Mouse (Mus musculus): ENCODE measurements around the gene Rabl3.
A peak's percentile ranks its signal among the peaks of the same experiment; 100 is the strongest.

Rabl3 gene

DNA sequence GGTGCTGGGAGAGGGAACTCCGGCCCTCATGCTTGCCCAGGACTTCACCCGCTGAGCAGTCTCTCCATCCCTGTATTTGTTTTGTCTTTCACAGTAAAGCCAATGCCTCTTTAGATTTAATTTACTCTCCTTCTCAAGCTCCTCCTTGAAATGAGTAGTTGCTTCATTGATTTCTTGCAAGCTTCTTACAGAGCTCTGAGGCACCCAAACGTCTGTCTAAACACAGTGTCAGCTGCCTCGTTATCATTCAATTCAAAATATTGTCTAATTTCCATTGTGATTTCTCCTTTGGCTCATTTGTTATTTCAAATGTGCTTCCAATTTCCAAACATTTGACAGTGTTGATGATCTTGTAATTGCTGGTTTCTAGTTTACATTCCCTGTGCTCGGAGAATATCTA is 6.6 kb downstream of the Rabl3 start:
- no peak for DNase-seq (ENCODE audit: extremely low spot score, low spot score)

- no peak for DNase-seq (ENCODE audit: extremely low spot score, low spot score)
Observed at GRCm38 (mm10) chr16:37550266-37550665, 10.6 kb downstream of the Rabl3 start.

- no peak for DNase-seq (ENCODE audit: extremely low spot score, low spot score)
Observed at GRCm38 (mm10) chr16:37550981-37551380, 11.3 kb downstream of the Rabl3 start.

- DNase-seq (ENCODE audit: extremely low spot score, low spot score) = no peak
Observed at GRCm38 (mm10) chr16:37552824-37553223, 13.1 kb downstream of the Rabl3 start.

DNA sequence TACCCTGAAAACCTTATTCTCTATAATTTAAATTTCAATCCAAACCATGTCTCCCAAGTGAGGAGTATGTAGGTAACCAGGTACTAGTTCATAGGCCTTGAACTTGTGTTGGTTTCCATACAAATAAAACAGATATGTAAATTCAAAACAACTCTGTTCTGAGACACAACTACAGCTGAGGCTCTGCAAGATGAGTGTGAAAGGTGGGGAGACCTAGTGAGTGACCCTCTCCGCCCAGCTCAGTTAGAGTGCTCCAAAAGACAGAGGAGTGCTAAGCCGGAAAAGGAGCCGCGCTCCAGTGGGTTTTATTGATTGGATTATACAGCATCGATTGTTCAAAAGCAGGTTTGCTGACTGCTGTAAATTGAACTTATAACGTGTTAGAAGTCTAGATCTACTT is 22.7 kb downstream of the Rabl3 start:
- DNase-seq (ENCODE audit: extremely low spot score, low spot score) = no peak

DNA sequence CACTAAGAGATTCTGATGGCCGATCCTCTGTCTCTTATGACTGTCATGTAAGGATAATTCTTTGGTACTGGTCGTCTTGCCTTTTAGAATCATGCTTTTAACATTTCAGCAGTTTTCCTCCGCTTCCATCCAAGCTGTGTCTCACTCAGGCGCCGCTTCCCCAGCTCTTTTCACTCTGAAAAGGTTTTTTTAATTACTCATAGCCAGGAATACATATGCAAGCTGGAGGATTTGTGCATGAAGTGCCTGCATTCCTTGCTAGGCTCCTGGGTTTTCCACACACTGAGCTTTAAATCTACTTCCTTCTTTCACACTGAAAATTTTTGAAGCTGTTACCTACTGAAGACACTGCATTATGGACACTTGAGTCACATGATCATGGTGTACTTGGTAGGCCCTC is 23.3 kb downstream of the Rabl3 start:
- DNase-seq (ENCODE audit: extremely low spot score, low spot score) = no peak

- DNase-seq (ENCODE audit: extremely low spot score, low spot score) = no peak
Observed at GRCm38 (mm10) chr16:37565117-37565516, 25.4 kb downstream of the Rabl3 start.

GRCm38 (mm10) chr16:37566107-37566506 is 26.4 kb downstream of the Rabl3 start:
- no peak for DNase-seq (ENCODE audit: extremely low spot score, low spot score)

DNA sequence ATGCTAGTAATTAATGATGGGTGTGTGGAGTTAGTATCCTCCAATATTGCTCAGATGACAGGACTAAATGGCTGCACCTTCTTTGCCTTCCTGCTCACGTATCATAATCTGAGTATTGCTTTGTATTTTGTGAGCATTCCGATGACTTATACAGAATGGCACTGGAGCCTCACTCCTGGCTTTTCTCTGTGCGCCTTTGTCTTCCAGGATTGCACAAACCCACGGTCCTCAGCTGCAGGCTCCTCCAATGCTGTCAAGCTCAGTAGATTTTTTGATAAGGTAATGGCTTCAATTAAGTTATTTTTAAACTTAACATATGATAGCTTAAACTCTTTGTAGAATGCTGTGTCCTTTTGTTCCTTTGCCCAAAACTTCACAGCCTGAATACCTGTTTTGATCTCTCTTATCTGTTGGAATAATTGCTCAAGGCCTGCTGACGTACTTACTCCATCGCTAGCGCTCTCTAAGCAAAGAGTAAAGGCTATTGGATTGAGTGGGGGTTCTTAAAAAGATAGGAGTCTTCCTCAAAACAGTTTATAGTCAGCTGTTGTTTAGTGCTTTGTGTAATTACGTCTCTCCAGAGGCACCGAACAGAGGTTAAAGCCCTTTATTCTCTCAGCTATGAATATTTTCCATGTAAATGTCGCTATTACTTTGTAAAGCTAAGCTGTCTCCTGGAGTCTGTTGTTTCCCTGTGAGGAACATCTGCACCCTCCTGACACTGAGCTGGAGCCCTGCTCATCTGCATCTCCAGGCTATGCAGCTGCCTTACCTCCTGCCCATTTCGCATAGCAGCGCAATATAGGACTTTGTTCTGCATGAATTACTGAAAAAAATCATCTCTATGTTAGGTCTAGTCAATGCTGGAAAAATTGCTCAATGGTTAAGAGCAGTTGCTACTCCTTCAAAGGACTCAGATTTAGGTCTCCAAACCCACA is 27.7 kb downstream of the Rabl3 start:
- DNase-seq (ENCODE audit: extremely low spot score, low spot score) = no peak

DNA sequence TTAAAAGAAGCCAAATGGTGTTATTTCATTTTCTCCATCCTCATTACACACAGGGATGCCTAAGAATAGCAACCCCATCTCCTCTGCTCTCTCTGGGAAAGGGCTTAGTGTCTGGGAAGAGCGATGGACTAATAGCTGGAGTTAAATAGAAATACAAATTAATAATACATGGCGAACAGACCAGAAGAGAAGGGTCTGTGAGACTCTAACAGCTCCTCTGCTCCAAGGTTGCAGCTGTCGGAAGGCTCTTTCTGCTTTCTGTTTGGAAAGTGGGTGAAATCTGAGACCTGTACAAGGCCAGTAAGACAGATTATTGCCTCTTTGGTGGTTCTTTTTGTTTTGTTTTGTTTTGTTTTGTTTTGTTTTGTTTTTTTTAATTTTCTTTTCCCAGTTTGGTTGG is 31.9 kb downstream of the Rabl3 start:
- DNase-seq (ENCODE audit: extremely low spot score, low spot score) = no peak

GRCm38 (mm10) chr16:37572117-37572754 is 32.6 kb downstream of the Rabl3 start:
- no peak for DNase-seq (ENCODE audit: extremely low spot score, low spot score)

- DNase-seq (ENCODE audit: extremely low spot score, low spot score) = no peak
Observed at GRCm38 (mm10) chr16:37573061-37573460, 33.4 kb downstream of the Rabl3 start.

DNA sequence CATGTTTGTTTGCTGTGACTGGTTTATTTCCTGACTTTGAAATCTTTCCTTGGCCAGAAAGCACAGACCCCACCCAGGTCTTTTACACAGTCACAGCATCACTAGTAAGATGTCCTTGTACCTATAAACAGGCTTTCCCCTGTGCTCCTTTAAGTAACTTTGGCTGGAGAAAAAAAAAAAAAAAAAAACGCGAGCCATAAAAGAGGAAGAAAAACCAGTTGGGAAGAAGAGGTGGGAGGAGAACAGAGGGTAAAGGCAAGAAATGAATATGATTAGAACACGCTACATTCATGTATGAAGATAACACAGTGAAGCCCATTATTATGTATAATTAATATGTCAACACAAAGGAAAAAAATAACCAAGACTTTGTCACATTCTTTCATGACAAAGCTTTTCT is 35.6 kb downstream of the Rabl3 start:
- no peak for DNase-seq (ENCODE audit: extremely low spot score, low spot score)

- DNase-seq (ENCODE audit: extremely low spot score, low spot score) = no peak
Observed at GRCm38 (mm10) chr16:37579591-37579990, 39.9 kb downstream of the Rabl3 start.

- no peak for DNase-seq (ENCODE audit: extremely low spot score, low spot score)
Observed at GRCm38 (mm10) chr16:37579994-37580393, 40.3 kb downstream of the Rabl3 start, which contains the start of gene Hgd. Hgd (plus strand) TSS chr16:37580153.

GRCm38 (mm10) chr16:37580651-37581050 is 41.0 kb downstream of the Rabl3 start:
- no peak for DNase-seq (ENCODE audit: extremely low spot score, low spot score)

DNA sequence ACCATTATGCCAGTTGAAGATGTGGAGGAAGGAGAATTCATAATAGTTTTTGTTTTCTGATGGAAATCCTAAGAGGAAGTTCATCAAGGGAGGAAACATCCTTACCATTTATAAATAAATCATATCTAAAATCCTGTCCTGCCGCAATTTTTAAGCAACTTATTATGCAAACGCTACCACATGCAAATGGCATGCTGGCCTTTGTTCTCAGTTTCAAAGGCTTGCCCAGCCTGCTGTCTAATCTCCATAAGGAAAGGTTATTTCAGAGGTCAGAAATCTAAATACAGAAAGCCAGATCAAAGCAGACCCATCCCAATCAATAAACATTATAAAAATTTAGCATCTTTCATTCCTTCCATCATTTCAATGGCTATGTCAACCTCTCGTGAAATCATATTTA is 42.2 kb downstream of the Rabl3 start:
- no peak for DNase-seq (ENCODE audit: extremely low spot score, low spot score)

DNA sequence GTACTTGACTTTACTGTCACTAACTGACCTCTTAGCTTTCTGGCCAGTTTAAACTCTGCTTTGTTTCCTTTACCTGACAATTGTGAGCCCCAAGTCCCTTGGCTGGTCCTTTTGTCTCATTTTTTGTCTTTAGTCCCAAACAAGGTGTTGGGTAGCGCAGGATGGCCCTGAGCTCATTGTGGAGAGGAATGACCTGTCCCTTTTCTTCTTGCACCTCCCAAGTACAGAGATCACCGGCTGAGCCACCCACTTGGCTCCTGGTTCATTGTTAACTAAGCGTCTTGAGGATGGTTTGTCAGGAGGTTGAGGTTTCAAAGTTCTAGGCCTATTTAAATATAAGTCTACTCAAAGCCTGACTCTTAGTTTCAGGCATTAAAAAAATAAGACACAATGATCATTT is 43.6 kb downstream of the Rabl3 start:
- no peak for DNase-seq (ENCODE audit: extremely low spot score, low spot score)

DNA sequence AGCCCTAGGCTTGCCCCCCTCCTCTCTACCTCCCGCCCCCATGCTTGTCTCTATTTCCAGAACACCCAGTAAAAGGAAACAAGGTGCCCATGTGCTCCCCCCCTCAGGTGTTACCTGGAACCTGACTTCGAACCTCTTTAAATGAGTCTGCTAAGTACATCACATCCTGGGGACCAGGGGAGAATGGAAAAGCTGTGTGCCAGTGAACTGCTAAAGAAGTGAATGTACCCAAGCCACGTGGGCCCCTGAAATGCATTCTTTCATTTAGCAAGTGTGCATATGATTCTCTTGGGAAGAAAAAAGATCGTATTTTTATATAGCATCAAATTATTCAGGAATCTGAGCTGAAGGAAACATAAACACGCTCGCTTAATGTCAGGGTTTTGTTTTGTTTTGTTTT is 44.1 kb downstream of the Rabl3 start:
- no peak for DNase-seq (ENCODE audit: extremely low spot score, low spot score)

DNA sequence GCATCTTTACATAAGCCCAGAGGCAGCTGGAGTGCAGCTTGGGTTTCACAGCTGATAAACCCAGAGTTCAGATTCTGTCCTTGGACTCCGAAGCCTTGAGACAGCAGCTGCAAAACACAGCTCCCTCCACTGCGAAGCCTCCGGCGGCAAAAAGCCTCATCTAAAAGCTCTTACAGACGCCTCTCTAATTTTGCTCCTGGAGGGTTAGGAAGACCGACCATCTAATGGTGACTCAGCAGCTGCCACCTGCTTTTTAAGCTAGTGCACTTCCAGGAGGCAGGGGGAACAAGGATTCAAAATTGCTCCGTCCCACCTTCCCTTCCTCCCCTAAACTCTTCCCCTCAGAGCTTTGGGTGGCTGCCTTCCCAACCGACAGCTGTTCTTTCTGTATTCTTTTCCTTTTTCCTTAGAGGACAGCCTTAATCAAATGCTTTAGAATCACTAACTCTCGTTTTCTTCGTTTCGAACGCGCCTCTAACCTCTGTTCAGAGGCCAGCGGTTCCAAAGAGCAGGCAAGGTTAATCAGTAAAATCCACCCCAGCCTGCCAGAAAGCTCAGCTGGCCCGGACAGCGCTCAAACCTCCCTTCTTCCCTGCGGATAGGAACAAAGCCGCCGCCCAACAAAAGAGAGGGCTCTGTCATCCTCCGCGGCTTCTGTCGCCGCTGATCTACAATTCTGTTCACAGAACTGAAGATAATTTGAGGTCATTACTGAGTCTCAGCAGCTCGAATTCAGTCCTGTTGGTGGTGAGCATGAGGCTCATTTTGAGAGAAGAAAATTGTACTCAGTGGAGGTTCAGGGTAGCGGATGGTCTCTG is 44.7 kb downstream of the Rabl3 start:
- DNase-seq (ENCODE audit: extremely low spot score, low spot score) = peak; percentile 75

DNA sequence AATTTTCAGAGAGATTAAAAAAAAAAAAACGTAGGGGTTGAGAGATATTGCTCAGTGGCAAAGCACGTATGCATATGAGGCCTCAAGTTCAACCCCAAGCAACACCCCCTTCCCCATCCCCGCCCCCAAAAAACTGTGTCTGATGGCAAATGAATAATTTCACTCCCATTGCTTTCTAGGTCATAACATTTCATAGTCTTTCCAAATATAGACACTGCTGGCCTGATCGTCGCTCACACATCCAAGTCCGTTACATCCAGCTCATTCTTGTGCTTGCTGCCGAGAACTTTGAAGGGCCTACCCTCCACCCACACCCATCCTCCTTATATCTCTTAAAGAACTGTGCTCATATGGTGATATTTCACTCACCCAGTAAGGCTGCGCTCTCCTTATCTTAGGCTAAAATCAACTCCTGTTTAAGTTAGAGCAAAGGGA is 45.5 kb downstream of the Rabl3 start:
- no peak for DNase-seq (ENCODE audit: extremely low spot score, low spot score)

GRCm38 (mm10) chr16:37590921-37591320 is 51.2 kb downstream of the Rabl3 start:
- no peak for DNase-seq (ENCODE audit: extremely low spot score, low spot score)

Data from neural tube, embryonic 10.5 days (tissue).